Mouse (Mus musculus) hindbrain, postnatal 0 days (tissue): ENCODE measurements around the gene Borcs8. TPM values are rescaled to one million over a fixed set of nuclear protein-coding genes. Genes with fewer than 3 reads are reported as not detected.

Experiments used
- ATAC-seq: fragments of 200-750 bp; cut with Nextera tagmentation; 2 replicates; pipeline ENCODE4 v1.8.0; 2017; ENCODE audit warnings: mild to moderate bottlenecking, moderate TSS enrichment, moderate library complexity
- DNase-seq: peaks from one replicate; pipeline ENCODE4 v3.0.0-alpha.2; 2015; ENCODE audit warnings: low spot score
- H3K27ac ChIP-seq: fragments of 300-500 bp; sonication (generic); 2 replicates; pipeline ENCODE4 v1.5.1; 2014; ENCODE audit warnings: mild to moderate bottlenecking
- H3K27me3 ChIP-seq: fragments of 300-500 bp; sonication (generic); 2 replicates; pipeline ENCODE4 v1.6.1; 2014; ENCODE audit warnings: low read length, mixed read lengths; ENCODE audit not compliant: insufficient read depth
- H3K36me3 ChIP-seq: fragments of 300-500 bp; sonication (generic); 2 replicates; pipeline ENCODE4 v1.6.1; 2014; ENCODE audit warnings: low read length, mixed read lengths; ENCODE audit not compliant: insufficient read depth
- H3K4me1 ChIP-seq: fragments of 300-500 bp; sonication (generic); 2 replicates; pipeline ENCODE4 v1.6.1; 2014; ENCODE audit warnings: antibody characterized with exemption, low read length, mixed read lengths; ENCODE audit not compliant: insufficient read depth
- H3K4me2 ChIP-seq: fragments of 300-500 bp; sonication (generic); 2 replicates; pipeline ENCODE4 v1.6.1; 2014; ENCODE audit warnings: low read depth, mild to moderate bottlenecking, low read length, moderate library complexity, mixed read lengths
- H3K4me3 ChIP-seq: fragments of 300-500 bp; sonication (generic); 2 replicates; pipeline ENCODE4 v1.5.1; 2014; ENCODE audit warnings: low read length
- H3K9ac ChIP-seq: fragments of 300-500 bp; sonication (generic); replicated peaks from 2 replicates; pipeline ENCODE4 v1.6.1; 2014; ENCODE audit warnings: mild to moderate bottlenecking, low read length, moderate library complexity, mixed read lengths
- H3K9me3 ChIP-seq: fragments of 300-500 bp; sonication (generic); 2 replicates; pipeline ENCODE4 v1.6.1; 2016; ENCODE audit warnings: low read length, mixed read lengths
- CTCF ChIP-seq: IDR thresholded peaks from 2 replicates; pipeline ENCODE4 v1.5.1; 2016; ENCODE audit warnings: antibody characterized with exemption, control low read depth, low read depth
- WGBS: fragments of 180-500 bp; shearing (Covaris S2); extraction: QIAGEN DNeasy Blood & Tissue Kit; methylation state at CpG from one replicate; pipeline ENCODE4 v1.1.7; 2014; 5-methylcytosine and 5-hydroxymethylcytosine counted together
- microRNA-seq, 2 experiments: library from miRNA; unstranded; fragments of <30 nt; microRNA quantifications; one replicate each; pipeline ENCODE4; 2016
- polyA plus RNA-seq: library from polyadenylated mRNA; unstranded; fragments of >200 nt; fragmentation: Nextera tagmentation; extraction: Ambion mirVana; gene quantifications from 2 replicates; pipeline ENCODE4 v1.2.1, GENCODE M21; 2015
- total RNA-seq: library from RNA; depleted of rRNA; stranded (reverse); fragments of >200 nt; gene quantifications from 2 replicates; pipeline ENCODE4 v1.2.3, GENCODE M21; 2014; rRNA removed

The Borcs8 gene
- total and polyA plus RNA-seq, 2 experiments from 2014 or later = 55.0 to 71.4 TPM

DNA sequence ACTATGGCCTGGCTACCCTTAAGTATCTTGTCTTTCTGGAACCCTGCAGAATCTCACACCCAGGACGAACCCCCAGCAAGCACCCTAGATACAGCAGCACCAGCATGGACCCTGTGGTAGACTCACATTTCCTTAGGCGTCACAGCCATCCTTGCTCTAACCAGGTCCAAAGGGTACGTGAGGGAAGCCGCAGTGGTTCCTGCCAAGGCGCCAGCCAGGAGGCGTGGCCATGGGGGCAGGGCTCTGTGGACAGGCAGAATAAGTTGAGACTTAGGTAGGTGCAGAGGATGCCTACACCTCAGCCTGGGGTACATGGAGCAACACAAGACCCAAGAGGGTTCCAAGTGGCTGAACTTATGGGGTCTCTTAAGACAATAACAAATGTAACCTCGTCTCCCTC, 49.4 kb downstream of the Borcs8 start:
- Histone ChIP-seq H3K4me3 (no peak overlapping the region), H3K36me3 (peaks cover 33% of the 10 kb centered on the region), H3K27ac (no peak overlapping the region), H3K4me1 (no peaks in the 10 kb centered on the region), H3K9me3 (no peaks in the 10 kb centered on the region), H3K9ac (no peak overlapping the region), H3K4me2 (no peak overlapping the region), H3K27me3 (no peaks in the 10 kb centered on the region)
- TF ChIP-seq CTCF = no peak
- no peak for ATAC-seq
- no peak for DNase-seq
- WGBS = 75% methylated on average over 7 of the region's 7 CpGs

DNA sequence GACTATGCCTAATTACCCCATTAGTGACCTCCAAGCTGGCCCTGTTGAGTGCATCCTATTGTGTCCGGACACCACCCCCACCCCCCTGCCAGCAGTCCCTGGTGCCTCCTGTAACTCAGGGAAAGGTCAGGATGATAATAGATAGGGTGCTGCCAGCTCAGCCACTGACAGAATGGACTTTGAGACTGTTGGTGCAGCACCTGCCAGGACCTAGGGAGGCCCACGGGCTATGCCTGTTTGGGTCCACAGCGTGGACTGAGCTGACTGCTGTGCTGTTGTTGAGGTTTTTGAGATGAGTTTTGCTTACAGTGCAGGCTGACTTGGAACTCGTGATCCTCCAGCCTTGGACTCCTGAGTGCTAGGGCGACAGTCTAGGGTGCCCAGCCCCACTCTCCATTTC, 53.9 kb downstream of the Borcs8 start:
- 58% methylated on average over 5 of the region's 5 CpGs for WGBS
- no peak overlapping the region for H3K4me3 ChIP-seq
- ATAC-seq (no peak), DNase-seq (no peak)
- no peak overlapping the region for H3K4me2 ChIP-seq
- H3K4me1 ChIP-seq = no peaks in the 10 kb centered on the region; the same call in 1 of the 2 replicates
- no peak overlapping the region for H3K9ac ChIP-seq
- peaks cover 21% of the 10 kb centered on the region for H3K36me3 ChIP-seq
- no peaks in the 10 kb centered on the region for H3K27me3 ChIP-seq
- H3K27ac ChIP-seq = no peak overlapping the region
- no peaks in the 10 kb centered on the region for H3K9me3 ChIP-seq
- TF ChIP-seq CTCF = no peak

DNA sequence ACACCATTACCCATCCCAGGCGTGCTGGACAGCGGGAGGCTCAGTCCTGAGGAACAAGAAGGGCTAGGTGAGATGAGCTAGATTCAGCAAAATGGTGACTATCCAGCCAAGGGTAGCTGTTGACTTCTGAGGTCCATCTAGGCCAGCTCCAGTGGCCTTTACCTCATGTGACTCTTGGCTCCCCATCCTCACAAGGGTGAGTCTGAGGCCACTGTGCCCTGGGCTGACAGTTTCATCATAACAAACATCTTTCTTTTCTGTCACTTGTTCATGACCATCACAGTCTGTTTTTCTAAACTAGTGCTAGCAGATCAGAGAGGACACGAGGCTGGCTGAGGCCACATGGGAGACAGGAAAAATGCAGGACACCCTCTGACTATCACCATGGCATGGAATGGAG, 54.9 kb downstream of the Borcs8 start:
- no peak overlapping the region for H3K9ac ChIP-seq
- H3K4me1 ChIP-seq = no peaks in the 10 kb centered on the region; the same call in 1 of the 2 replicates
- H3K27me3 ChIP-seq = no peaks in the 10 kb centered on the region
- no peak for TF ChIP-seq CTCF
- no peak overlapping the region for H3K4me3 ChIP-seq
- H3K9me3 ChIP-seq = no peaks in the 10 kb centered on the region
- H3K4me2 ChIP-seq = no peak overlapping the region
- no peak for ATAC-seq
- no peak for DNase-seq
- WGBS = 84% methylated on average over 3 of the region's 3 CpGs
- H3K36me3 ChIP-seq = peaks cover 17% of the 10 kb centered on the region; the same call in 1 of the 2 replicates
- no peak overlapping the region for H3K27ac ChIP-seq

DNA sequence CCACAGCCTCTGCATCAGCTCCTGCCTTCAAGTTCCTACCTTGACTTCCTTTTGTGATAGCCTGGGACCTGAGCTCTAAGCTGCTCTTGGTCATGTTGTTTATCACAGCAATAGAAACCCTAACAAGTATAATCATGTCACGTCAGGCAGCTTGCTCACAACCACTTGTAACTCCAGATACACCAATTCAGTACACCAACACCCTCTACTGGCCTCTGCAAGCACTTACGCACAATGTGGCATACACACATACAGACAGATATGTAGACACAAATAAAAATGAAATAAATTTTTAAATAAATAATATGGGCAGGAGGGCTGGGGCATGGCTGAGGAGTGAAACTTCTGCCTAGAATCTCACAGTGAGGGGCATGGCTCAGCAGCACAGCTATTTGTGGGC, 56.5 kb downstream of the Borcs8 start:
- Histone ChIP-seq H3K36me3 (peaks cover 9% of the 10 kb centered on the region; the same call in 1 of the 2 replicates), H3K27ac (no peak overlapping the region), H3K4me3 (no peak overlapping the region), H3K4me1 (no peaks in the 10 kb centered on the region; the same call in 1 of the 2 replicates), H3K9ac (no peak overlapping the region), H3K27me3 (no peaks in the 10 kb centered on the region), H3K4me2 (no peak overlapping the region), H3K9me3 (no peaks in the 10 kb centered on the region)
- 89% methylated on average over 2 of the region's 2 CpGs for WGBS
- no peak for DNase-seq
- 0 out of 2 replicates have a peak, but pooled peaks have one; percentile 15 for TF ChIP-seq CTCF
- ATAC-seq = no peak

Small RNA genes within 50 kb of the gene (microRNA-seq; reads per million reads assigned to microRNA genes)
- gene Mir7066 = 0.72 to 3.7 reads per million in 2 experiments

Other genes starting within 250 kb of the Borcs8 start
- gene Tssk6, start 237.3 kb upstream of the Borcs8 start, total RNA-seq = 1.6 and 1.8 TPM in 2 replicates
- gene Tssk6, start 237.3 kb upstream of the Borcs8 start, polyA plus RNA-seq = 3.7 and 4.3 TPM in 2 replicates
- gene Ndufa13, start 236.9 kb upstream of the Borcs8 start, total RNA-seq = 61.0 and 91.4 TPM in 2 replicates
- 269 and 275 TPM in 2 replicates for gene Ndufa13, start 236.9 kb upstream of the Borcs8 start, polyA plus RNA-seq
- gene Yjefn3, start 236.8 kb upstream of the Borcs8 start, total RNA-seq = 8.4 and 10.7 TPM in 2 replicates
- gene Yjefn3, start 236.8 kb upstream of the Borcs8 start, polyA plus RNA-seq = 13.3 and 13.8 TPM in 2 replicates
- gene Gatad2a, start 143.1 kb upstream of the Borcs8 start, total RNA-seq = 38.4 and 41.9 TPM in 2 replicates
- 23.4 and 23.6 TPM in 2 replicates for gene Gatad2a, start 143.1 kb upstream of the Borcs8 start, polyA plus RNA-seq
- 155 and 172 TPM in 2 replicates for gene Mau2, start 96.8 kb upstream of the Borcs8 start, total RNA-seq
- gene Mau2, start 96.8 kb upstream of the Borcs8 start, polyA plus RNA-seq = 50.1 and 50.3 TPM in 2 replicates
- gene Sugp1, start 96.7 kb upstream of the Borcs8 start, total RNA-seq = 15.1 and 15.4 TPM in 2 replicates
- gene Sugp1, start 96.7 kb upstream of the Borcs8 start, polyA plus RNA-seq = 42.9 and 47.1 TPM in 2 replicates
- gene Tm6sf2, start 66.6 kb upstream of the Borcs8 start, total RNA-seq = 0.25 TPM in 1 of 2 replicates, not detected in the other
- 0.19 and 0.37 TPM in 2 replicates for gene Tm6sf2, start 66.6 kb upstream of the Borcs8 start, polyA plus RNA-seq
- gene Hapln4, start 56.0 kb upstream of the Borcs8 start, total RNA-seq = 2.0 and 4.5 TPM in 2 replicates
- gene Hapln4, start 56.0 kb upstream of the Borcs8 start, polyA plus RNA-seq = 2.5 and 2.9 TPM in 2 replicates
- 429 and 473 TPM in 2 replicates for gene Ncan, start 18.6 kb upstream of the Borcs8 start, total RNA-seq
- gene Ncan, start 18.6 kb upstream of the Borcs8 start, polyA plus RNA-seq = 155 and 183 TPM in 2 replicates
- 6.1 and 9.4 TPM in 2 replicates for gene Nr2c2ap, start 8.2 kb upstream of the Borcs8 start, total RNA-seq
- gene Nr2c2ap, start 8.2 kb upstream of the Borcs8 start, polyA plus RNA-seq = 48.5 and 50.2 TPM in 2 replicates
- gene Rfxank, start 345 bp upstream of the Borcs8 start, total RNA-seq = 13.8 and 20.5 TPM in 2 replicates
- gene Rfxank, start 345 bp upstream of the Borcs8 start, polyA plus RNA-seq = 8.4 and 9.7 TPM in 2 replicates
- 0.40 and 0.52 TPM in 2 replicates for gene Mef2b, start 212 bp downstream of the Borcs8 start, total RNA-seq
- gene Mef2b, start 212 bp downstream of the Borcs8 start, polyA plus RNA-seq = 0.90 and 1.1 TPM in 2 replicates
- gene Tmem161a, start 32.9 kb downstream of the Borcs8 start, total RNA-seq = 53.7 and 72.4 TPM in 2 replicates
- 45.2 and 46.4 TPM in 2 replicates for gene Tmem161a, start 32.9 kb downstream of the Borcs8 start, polyA plus RNA-seq
- 12.0 and 17.1 TPM in 2 replicates for gene Slc25a42, start 72.8 kb downstream of the Borcs8 start, total RNA-seq
- gene Slc25a42, start 72.8 kb downstream of the Borcs8 start, polyA plus RNA-seq = 8.2 and 8.3 TPM in 2 replicates
- 123 and 128 TPM in 2 replicates for gene Sugp2, start 94.7 kb downstream of the Borcs8 start, total RNA-seq
- 56.7 and 61.4 TPM in 2 replicates for gene Sugp2, start 94.7 kb downstream of the Borcs8 start, polyA plus RNA-seq
- 108 TPM in 2 replicates for gene Armc6, start 95.0 kb downstream of the Borcs8 start, total RNA-seq
- gene Armc6, start 95.0 kb downstream of the Borcs8 start, polyA plus RNA-seq = 96.4 and 102 TPM in 2 replicates
- 40.3 and 42.3 TPM in 2 replicates for gene Homer3, start 143.3 kb downstream of the Borcs8 start, total RNA-seq
- gene Homer3, start 143.3 kb downstream of the Borcs8 start, polyA plus RNA-seq = 20.4 and 21.2 TPM in 2 replicates
- 36.4 and 53.8 TPM in 2 replicates for gene Ddx49, start 163.0 kb downstream of the Borcs8 start, total RNA-seq
- 40.4 and 47.5 TPM in 2 replicates for gene Ddx49, start 163.0 kb downstream of the Borcs8 start, polyA plus RNA-seq
- gene Cope, start 163.0 kb downstream of the Borcs8 start, total RNA-seq = 126 and 159 TPM in 2 replicates
- gene Cope, start 163.0 kb downstream of the Borcs8 start, polyA plus RNA-seq = 286 and 291 TPM in 2 replicates
- gene Cers1, start 176.3 kb downstream of the Borcs8 start, total RNA-seq = 92.5 and 101 TPM in 2 replicates
- 43.4 and 45.5 TPM in 2 replicates for gene Cers1, start 176.3 kb downstream of the Borcs8 start, polyA plus RNA-seq
- gene Gdf1, start 190.3 kb downstream of the Borcs8 start, total RNA-seq = 5.3 and 8.4 TPM in 2 replicates
- 6.0 and 6.9 TPM in 2 replicates for gene Gdf1, start 190.3 kb downstream of the Borcs8 start, polyA plus RNA-seq
- gene Upf1, start 213.8 kb downstream of the Borcs8 start, total RNA-seq = 40.4 and 48.4 TPM in 2 replicates
- 8.6 and 10.3 TPM in 2 replicates for gene Upf1, start 213.8 kb downstream of the Borcs8 start, polyA plus RNA-seq
- gene Comp, start 234.1 kb downstream of the Borcs8 start, total RNA-seq = 0.21 and 0.29 TPM in 2 replicates
- 0.25 and 0.33 TPM in 2 replicates for gene Comp, start 234.1 kb downstream of the Borcs8 start, polyA plus RNA-seq